Mouse (Mus musculus) brain, embryonic 14.5 days (tissue): Measurements from ENCODE around the gene Kcns1.

Source experiments
- CTCF ChIP-seq: fragments of 200-500 bp; IDR thresholded peaks from 2 replicates; pipeline ENCODE4 v1.5.1; 2012; ENCODE audit warnings: inconsistent platforms, mild to moderate bottlenecking, moderate library complexity, borderline replicate concordance; ENCODE audit not compliant: insufficient read depth, insufficient read length; ENCODE audit errors: extremely low read depth
- POLR2A ChIP-seq: fragments of 200-500 bp; IDR thresholded peaks from 2 replicates; pipeline ENCODE4 v1.6.1; 2012; ENCODE audit warnings: mild to moderate bottlenecking, inconsistent platforms, borderline replicate concordance; ENCODE audit not compliant: poor library complexity, insufficient read depth, insufficient read length, severe bottlenecking; ENCODE audit errors: extremely low read depth

GRCm38 (mm10) chr2:164128576-164129411 is 42.1 kb downstream of the Kcns1 start:
- TF ChIP-seq POLR2A = no peak
- TF ChIP-seq CTCF = no peak
